Mouse (Mus musculus) bone marrow macrophage, adult 2 months (primary cell): ENCODE results near the gene Auh.

ENCODE experiments used
- CTCF ChIP-seq: IDR thresholded peaks from 2 replicates; pipeline ENCODE4 v1.5.1; 2012; ENCODE audit warnings: low read depth, mild to moderate bottlenecking, low read length, moderate library complexity
- POLR2A ChIP-seq: IDR thresholded peaks from 2 replicates; pipeline ENCODE4 v1.6.1; 2012; ENCODE audit warnings: mild to moderate bottlenecking, low read depth, low read length, borderline replicate concordance

- no peak for TF ChIP-seq CTCF
- TF ChIP-seq POLR2A = no peak
Measured at GRCm38 (mm10) chr13:52805581-52805980, 123.9 kb downstream of the Auh start.
